Mouse (Mus musculus) thymus, adult 2 months (tissue): ENCODE results near the gene Vwc2l.

Experiments used
- CTCF ChIP-seq: fragments of 200-500 bp; IDR thresholded peaks from 2 replicates; pipeline ENCODE4 v1.5.1; 2012; ENCODE audit warnings: mild to moderate bottlenecking, control low read depth, low read length, moderate library complexity, borderline replicate concordance; ENCODE audit not compliant: control insufficient read depth, poor library complexity, insufficient read depth; ENCODE audit errors: extremely low read depth
- POLR2A ChIP-seq: fragments of 200-500 bp; IDR thresholded peaks from 2 replicates; pipeline ENCODE4 v1.6.1; 2012; ENCODE audit warnings: mild to moderate bottlenecking, low read length, control low read depth, moderate library complexity; ENCODE audit not compliant: control insufficient read depth, poor library complexity, insufficient read depth; ENCODE audit errors: extremely low read depth

- TF ChIP-seq POLR2A (no peak), CTCF (no peak)
Observed at GRCm38 (mm10) chr1:70845276-70845675, 119.8 kb downstream of the Vwc2l start.
